Mouse (Mus musculus) neutrophil, adult 5-6 weeks (primary cell): ENCODE results near the gene Dnase1l1. TPM values are rescaled to one million over a fixed set of nuclear protein-coding genes. Genes with fewer than 3 reads are reported as not detected.
A peak's percentile ranks its signal among the peaks of the same experiment; 100 is the strongest.

Source experiments
- ATAC-seq: fragments of 151-379, 151-347 bp; 2 replicates; pipeline ENCODE4 v1.8.0; 2017; ENCODE audit warnings: mild to moderate bottlenecking, moderate TSS enrichment; ENCODE audit not compliant: insufficient number of reproducible peaks, poor library complexity, low FRiP score, severe bottlenecking; ENCODE audit errors: extremely low read depth
- total RNA-seq: library from RNA; stranded (forward); fragments of 200-1000 nt; gene quantifications from 2 replicates; pipeline ENCODE4 v1.2.3, GENCODE M21; 2017

Gene Dnase1l1
- total RNA-seq, 1 experiment from 2014 or later, result 32.5 TPM

DNA sequence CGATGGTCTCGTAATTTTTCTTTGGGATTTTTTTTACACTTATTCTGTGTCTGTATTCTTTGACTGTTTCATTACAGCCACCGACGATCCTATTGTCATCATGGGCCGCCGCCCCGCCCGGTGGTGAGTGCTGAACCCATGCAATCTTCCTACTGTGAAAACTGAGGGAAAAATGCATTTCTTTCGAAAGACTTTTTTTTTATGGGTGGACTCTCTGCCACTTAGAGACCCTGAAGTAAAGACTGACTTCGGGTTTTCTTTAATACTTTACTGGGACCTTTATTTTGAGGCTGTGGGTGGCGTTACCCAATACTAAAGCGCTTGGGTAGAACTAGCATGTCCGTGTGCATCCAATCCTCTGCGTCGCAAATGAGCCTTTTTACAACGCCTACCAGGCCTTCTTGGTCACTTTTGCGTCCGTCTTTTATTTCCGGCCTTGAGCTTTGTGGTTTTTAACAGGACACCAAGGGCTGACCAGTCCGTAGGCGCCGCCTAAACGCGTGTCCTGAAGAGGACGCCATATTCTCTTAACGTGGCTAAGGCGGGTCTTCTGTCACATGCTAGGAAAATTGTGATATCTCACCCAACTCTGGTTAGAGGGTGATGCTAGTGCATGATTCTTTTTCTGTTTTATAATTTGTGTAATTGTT is 11.1 kb downstream of the Dnase1l1 start:
- no peak for ATAC-seq

- ATAC-seq, result peak; percentile 96
Observed at GRCm38 (mm10) chrX:74270062-74270901, 11.9 kb downstream of the Dnase1l1 start, which contains the start of gene Rpl10. TSS of gene Rpl10 (plus strand) at chrX:74270812.

- no peak for ATAC-seq
Observed at GRCm38 (mm10) chrX:74269736-74270061, 12.4 kb downstream of the Dnase1l1 start.

DNA sequence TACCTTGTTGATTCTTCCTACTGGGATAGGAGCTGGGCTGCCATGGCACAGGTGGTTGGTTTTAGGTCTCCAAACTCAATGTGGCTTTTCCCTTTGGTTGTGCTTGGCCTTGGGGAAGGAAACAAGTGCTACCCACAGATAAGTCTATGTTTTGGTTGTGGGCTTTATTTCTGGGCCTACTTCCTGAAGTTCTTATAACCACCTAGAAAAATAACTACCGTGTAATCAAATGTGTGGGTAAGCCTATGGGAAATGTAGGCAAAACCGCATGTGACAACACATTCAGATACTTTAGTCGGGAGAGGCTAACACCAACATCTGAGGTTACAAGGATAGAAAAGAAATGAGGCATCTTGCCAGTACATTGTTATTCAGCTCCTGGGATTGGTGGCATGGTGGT is 24.4 kb downstream of the Dnase1l1 start:
- ATAC-seq, result no peak

- peak; percentile 5; the same call in 1 of the 2 replicates for ATAC-seq
Observed at GRCm38 (mm10) chrX:74254888-74255565, 27.1 kb downstream of the Dnase1l1 start.

DNA sequence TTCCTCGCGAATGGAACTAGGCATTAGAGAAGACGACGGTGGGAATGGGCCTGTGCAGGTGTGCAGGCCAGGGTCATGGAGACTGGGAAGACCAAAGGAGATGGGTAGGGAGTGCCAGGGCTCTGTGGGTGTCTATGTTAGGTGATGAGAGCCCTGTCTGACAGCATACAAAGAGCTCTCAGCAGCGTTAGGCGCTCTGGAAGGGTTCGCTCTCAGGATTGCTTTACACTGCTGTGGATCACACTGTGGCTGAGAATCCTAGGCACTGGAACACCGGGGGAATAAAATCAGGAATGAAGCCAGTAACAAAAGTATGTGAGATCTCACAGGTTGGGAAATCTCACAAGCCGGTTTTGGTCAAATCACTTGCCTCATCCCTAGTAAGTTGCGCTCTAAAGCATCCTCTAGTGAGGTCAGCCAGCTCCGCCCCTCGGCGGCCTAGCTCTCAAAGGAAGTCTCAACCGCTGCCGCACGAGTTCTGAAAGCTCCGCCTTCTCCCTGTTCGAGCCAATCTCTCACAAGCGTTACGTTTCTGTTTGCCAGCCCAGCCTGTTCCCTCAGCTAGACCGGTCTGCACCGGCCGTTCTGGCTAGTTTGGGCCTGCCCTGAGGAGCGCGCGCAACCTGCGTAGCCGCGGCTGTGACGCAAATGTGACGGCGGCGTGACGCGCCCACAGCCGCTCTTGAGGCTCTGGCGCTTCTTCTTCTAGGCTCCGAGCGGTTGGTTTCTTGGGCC is 27.8 kb downstream of the Dnase1l1 start, which contains the start of gene Emd:
Gene Emd (plus strand): TSS at position 535 of the 735 bp plus-strand sequence.
- peak; percentile 97 for ATAC-seq

DNA sequence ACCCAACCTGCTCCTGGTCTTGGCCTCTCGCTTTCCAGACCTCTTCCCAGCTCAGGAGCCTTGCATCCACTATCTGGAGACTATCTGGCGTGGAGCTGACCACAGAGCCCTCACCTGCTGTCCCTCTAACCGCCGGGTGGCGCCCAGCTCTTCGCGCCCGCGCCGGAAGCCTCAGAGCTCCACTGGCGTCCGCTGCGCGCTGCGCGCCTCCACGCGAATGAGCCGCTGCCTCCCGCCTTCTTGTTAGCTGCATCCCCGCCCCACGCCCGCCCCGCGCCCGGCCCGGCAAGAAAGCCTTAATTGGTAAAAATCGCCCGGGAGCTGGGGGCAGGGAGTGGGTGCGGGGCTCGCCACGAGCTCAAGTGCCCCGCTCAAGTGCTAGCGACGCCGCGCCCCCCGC is 32.5 kb downstream of the Dnase1l1 start, which contains the start of gene Flna:
Gene Flna (minus strand): TSS at position 206 of the 400 bp plus-strand sequence.
- ATAC-seq, result no peak

GRCm38 (mm10) chrX:74248651-74249050 is 33.5 kb downstream of the Dnase1l1 start:
- no peak for ATAC-seq

GRCm38 (mm10) chrX:74246693-74247092 is 35.4 kb downstream of the Dnase1l1 start:
- ATAC-seq, result no peak

DNA sequence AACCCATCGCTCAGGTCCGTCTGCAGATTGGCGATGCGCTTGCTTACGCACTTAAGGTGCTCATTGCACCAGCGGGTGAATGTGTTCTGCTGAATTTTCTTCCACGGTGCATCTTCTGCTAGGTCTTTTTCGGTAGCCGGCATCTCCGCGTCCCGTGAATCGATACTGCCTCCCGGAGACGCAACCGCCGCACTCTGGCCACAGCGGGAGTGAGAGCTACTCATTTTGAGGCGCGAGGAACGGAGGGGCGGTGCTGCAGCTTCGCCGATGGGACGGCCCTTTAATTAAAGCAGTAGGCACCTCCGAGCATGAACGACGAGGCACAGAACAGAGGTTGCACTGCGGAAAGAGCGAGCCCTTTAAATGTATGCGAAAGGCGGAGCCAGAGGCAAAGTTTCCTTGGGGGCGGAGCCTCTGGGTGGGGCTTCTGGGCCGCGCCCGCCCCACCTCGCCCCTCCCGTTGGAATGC is 35.9 kb downstream of the Dnase1l1 start:
- ATAC-seq, result peak; percentile 69

DNA sequence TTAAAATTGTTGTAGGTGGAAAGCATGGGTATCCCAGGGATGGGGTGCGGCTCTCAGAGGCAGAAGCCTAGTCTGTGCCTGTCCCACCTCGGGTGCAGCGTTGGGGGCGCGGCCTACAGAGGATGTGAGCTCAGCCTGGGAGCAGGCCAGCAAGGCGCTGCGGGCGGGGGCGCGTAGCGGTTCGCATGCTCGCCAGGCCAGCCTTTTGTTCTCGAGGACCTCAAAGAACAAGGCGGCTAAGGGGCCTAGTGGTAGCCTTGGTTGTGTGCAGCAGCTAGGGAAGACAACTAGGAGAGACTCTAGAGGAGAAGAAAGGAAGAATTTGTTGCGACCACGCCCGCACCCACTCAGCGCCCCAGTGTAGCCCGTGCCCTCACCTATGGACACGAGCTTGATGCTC is 36.5 kb downstream of the Dnase1l1 start:
- ATAC-seq, result peak; percentile 14; the same call in 1 of the 2 replicates

DNA sequence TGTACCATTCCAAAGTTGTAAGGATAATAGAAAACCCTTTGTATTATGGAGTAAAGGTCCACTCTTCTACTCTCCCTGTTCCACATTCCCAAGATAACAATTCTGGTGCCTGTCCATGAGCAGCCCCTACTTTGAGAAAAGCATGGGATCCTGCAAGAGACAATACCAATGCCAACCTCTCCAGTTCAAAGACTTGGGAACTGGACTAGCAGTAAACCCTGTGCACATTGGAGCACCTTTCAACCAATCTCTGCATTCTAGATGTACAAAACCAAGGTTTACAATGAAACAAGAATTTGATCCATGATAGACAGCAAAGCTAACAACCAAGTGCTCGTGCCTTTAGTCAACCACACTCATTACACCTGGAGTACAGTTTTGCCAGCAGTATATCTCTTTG is 37.0 kb downstream of the Dnase1l1 start:
- ATAC-seq, result no peak

- no peak for ATAC-seq
Observed at GRCm38 (mm10) chrX:74244614-74245083, 37.5 kb downstream of the Dnase1l1 start.

DNA sequence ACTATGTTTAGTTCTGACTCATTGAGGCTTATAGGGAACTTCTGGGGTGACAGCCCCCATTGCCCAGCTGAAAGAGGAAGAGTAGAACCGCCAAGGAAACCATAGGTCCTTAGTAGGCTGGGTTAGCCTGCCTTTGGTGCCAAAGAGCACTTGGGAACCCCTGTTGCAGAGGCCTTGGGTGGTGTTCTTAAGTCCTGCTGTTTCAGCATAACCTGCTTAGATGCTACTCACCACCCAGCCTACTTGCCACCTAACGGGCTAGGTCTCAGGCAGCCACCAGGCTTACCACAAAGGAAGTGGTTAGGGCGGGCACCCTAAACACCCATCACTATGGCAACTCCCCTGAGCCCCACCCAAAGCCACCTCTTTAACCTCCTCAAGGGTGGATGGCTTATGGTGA is 38.3 kb downstream of the Dnase1l1 start:
- ATAC-seq, result peak; percentile 74

- ATAC-seq, result no peak
Observed at GRCm38 (mm10) chrX:74243396-74243795, 38.7 kb downstream of the Dnase1l1 start.

DNA sequence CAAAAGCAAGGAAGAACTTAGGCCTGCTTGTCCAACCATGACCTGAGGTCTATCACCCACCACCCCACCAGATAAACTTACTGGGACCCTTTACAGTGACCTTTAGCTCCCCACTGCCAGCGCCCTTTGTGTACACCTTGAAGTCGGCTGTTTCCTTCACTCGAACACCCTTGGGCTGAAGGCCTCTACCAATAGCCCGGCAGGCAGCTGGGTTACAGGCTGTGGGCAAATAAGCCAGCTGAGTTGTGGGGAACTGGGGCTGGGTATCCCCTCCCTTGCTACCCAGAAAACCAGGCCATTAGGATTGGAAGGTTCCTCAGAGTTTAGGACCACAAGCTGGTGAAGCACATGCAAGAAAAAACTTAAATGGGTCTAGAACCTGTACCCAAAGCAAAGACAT is 41.8 kb downstream of the Dnase1l1 start:
- ATAC-seq, result no peak

- ATAC-seq, result no peak
Observed at GRCm38 (mm10) chrX:74233196-74233595, 48.9 kb downstream of the Dnase1l1 start.

GRCm38 (mm10) chrX:74230038-74230437 is 52.1 kb downstream of the Dnase1l1 start:
- no peak for ATAC-seq
